Mouse (Mus musculus): Measurements from ENCODE around the gene Krtap4-8. TPM values are rescaled to one million over a fixed set of nuclear protein-coding genes. Genes with fewer than 3 reads are reported as not detected.
"Not testable (repeated sequence)": the region's sequence is repeated elsewhere in the genome, so short reads cannot be mapped to it uniquely, and the experiment has no call there.

Krtap4-8 gene
- polyA plus RNA-seq (2015; fragmentation: Nextera tagmentation; extraction: Ambion mirVana), result not detected in 2 replicates

DNA sequence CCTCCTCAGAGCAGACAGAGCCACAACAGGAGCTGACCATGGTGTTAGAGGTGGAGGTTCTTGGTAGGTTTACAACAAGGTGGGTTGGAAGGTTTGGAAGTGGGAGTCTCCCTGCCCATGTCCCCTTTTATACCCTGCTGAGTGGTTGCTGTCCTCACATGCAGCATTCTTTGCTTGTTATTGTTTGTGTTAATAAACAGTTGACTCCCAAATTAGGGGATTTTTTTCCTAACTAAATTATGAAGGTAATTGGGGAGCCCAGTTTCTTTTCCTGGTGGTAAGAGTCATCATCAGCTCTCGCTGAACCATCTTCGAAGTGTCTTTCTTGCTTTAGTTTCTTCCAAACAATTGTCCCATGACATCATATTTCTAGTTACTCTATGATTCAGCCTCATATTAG lies at the start of gene Krtap4-8:
Gene Krtap4-8 (minus strand): TSS at position 101 of the 400 bp plus-strand sequence.
- ATAC-seq (ENCODE audit: low FRiP score, low read depth), result no peak
- Histone ChIP-seq H3K4me1 (replicated peaks) (no peaks in the 10 kb centered on the region), H3K36me3 (no peaks in the 10 kb centered on the region), H3K27ac (replicated peaks) (no peak within 1 kb of the TSS), H3K4me2 (no peak within 1 kb of the TSS), H3K9me3 (no peaks in the 10 kb centered on the region), H3K4me3 (no peak within 1 kb of the TSS), H3K27me3 (no peaks in the 10 kb centered on the region), H3K9ac (no peak within 1 kb of the TSS)
- 99% methylated on average over 2 of the region's 2 CpGs for WGBS

- not testable (repeated sequence) for H3K27me3 ChIP-seq; H3K9me3 ChIP-seq; ATAC-seq (ENCODE audit: low FRiP score, low read depth); H3K27ac ChIP-seq (replicated peaks); H3K4me3 ChIP-seq; H3K36me3 ChIP-seq; H3K4me2 ChIP-seq; H3K9ac ChIP-seq; H3K4me1 ChIP-seq (replicated peaks)
- 90% methylated on average over 2 of the region's 2 CpGs for WGBS
Measured at GRCm38 (mm10) chr11:99815566-99815965, 35.1 kb upstream of the Krtap4-8 start, which contains the start of gene Gm11564. Gene Gm11564 (minus strand): TSS chr11:99815666.

- not testable (repeated sequence) for H3K36me3 ChIP-seq; H3K9me3 ChIP-seq; H3K9ac ChIP-seq; H3K4me1 ChIP-seq (replicated peaks); H3K4me2 ChIP-seq; H3K4me3 ChIP-seq; ATAC-seq (ENCODE audit: low FRiP score, low read depth); H3K27me3 ChIP-seq; H3K27ac ChIP-seq (replicated peaks)
Measured at GRCm38 (mm10) chr11:99809792-99810191, 29.3 kb upstream of the Krtap4-8 start, which contains the start of gene Krtap4-13. Gene Krtap4-13 (minus strand): TSS chr11:99809892.

GRCm38 (mm10) chr11:99804346-99804745 lies 23.8 kb upstream of the Krtap4-8 start, which contains the start of gene Gm11554:
Gene Gm11554 (minus strand): TSS chr11:99804446.
- not testable (repeated sequence) for H3K27me3 ChIP-seq; H3K4me2 ChIP-seq; H3K27ac ChIP-seq (replicated peaks); H3K4me3 ChIP-seq; H3K36me3 ChIP-seq; H3K4me1 ChIP-seq (replicated peaks); ATAC-seq (ENCODE audit: low FRiP score, low read depth); H3K9me3 ChIP-seq; H3K9ac ChIP-seq
- WGBS, result no CpG with 5 or more reads among the region's 1 CpGs

DNA sequence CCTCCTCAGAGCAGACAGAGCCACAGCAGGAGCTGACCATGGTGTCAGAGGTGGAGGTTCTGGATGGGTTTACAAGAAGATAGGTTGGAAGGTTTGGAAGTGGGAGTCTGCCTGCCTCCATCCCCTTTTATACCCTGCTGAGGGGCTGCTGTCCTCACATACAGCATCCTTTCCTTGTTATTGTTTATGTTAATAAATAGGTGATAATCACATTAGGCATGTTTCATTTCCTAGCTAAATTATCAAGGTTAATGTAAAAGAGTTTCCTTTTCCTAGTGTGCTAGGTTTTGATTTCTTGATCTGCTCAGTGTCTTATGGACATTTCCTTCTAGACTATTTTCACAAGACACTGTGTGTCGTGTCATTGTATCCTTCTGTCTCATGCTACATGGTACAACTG lies 18.3 kb upstream of the Krtap4-8 start, which contains the start of gene Gm11569:
Gene Gm11569 (minus strand): TSS at position 101 of the 400 bp plus-strand sequence.
- ATAC-seq (ENCODE audit: low FRiP score, low read depth); H3K9me3 ChIP-seq; H3K4me2 ChIP-seq; H3K9ac ChIP-seq; H3K36me3 ChIP-seq; H3K4me3 ChIP-seq; H3K27ac ChIP-seq (replicated peaks); H3K27me3 ChIP-seq; H3K4me1 ChIP-seq (replicated peaks): not testable (repeated sequence)
- no CpG with 5 or more reads among the region's 1 CpGs for WGBS

- Histone ChIP-seq H3K27ac (replicated peaks) (no peak within 1 kb of the TSS), H3K9ac (no peak within 1 kb of the TSS), H3K4me1 (replicated peaks) (no peaks in the 10 kb centered on the region), H3K4me3 (no peak within 1 kb of the TSS), H3K9me3 (no peaks in the 10 kb centered on the region), H3K4me2 (no peak within 1 kb of the TSS), H3K36me3 (no peaks in the 10 kb centered on the region), H3K27me3 (no peaks in the 10 kb centered on the region)
- 86% methylated on average over 2 of the region's 2 CpGs for WGBS
- no peak for ATAC-seq (ENCODE audit: low FRiP score, low read depth)
Measured at GRCm38 (mm10) chr11:99793367-99793766, 12.9 kb upstream of the Krtap4-8 start, which contains the start of gene Gm11596. Gene Gm11596 (minus strand): TSS chr11:99793467.

DNA sequence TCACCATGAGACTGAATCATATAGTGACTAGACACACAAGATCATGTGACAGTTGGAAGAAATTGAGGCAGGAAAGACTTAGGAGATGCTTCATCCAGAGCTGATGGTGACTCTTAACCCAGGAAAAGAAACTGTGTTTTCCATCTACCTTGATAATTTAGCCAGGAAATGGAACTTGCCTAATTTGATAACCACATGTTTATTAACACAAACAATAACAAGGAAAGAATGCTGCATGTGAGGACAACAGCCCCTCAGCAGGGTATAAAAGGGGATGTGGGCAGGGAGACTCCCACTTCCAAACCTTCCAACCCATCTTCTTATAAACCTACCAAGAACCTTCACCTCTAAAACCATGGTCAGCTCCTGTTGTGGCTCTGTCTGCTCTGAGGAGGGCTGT lies 4.4 kb upstream of the Krtap4-8 start, which contains the start of gene Krtap4-9:
Gene Krtap4-9 (plus strand): TSS at position 301 of the 400 bp plus-strand sequence.
- H3K9ac ChIP-seq; H3K27me3 ChIP-seq; H3K9me3 ChIP-seq; H3K36me3 ChIP-seq; H3K4me3 ChIP-seq; H3K4me2 ChIP-seq; H3K4me1 ChIP-seq (replicated peaks); ATAC-seq (ENCODE audit: low FRiP score, low read depth); H3K27ac ChIP-seq (replicated peaks): not testable (repeated sequence)

DNA sequence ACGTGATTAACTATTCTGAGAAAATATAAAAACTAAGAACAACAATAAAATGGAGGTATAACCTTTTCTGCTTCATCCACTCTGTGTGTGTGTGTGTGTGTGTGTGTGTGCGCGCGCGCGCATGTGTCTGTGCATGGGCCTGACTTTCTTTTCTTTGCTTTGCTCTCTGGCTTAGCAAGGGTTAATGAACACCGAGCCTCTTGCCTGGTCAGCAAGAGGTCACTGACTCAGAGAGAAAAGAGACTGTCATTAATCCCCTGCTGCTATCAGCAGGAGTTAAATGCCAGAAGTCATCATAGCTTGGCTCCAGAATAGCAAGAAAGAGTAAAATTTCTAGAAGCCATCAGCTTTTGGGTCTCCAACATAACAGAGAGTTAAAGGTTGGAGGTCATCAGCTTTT lies 2.1 kb downstream of the Krtap4-8 start:
- H3K4me3 ChIP-seq, result no peak overlapping the region
- no peak overlapping the region for H3K4me2 ChIP-seq
- H3K36me3 ChIP-seq, result no peaks in the 10 kb centered on the region
- H3K27me3 ChIP-seq, result no peaks in the 10 kb centered on the region
- 43% methylated on average over 7 of the region's 7 CpGs for WGBS
- no peak overlapping the region for H3K9ac ChIP-seq
- H3K27ac ChIP-seq (replicated peaks), result no peak overlapping the region
- ATAC-seq (ENCODE audit: low FRiP score, low read depth), result no peak
- no peaks in the 10 kb centered on the region for H3K9me3 ChIP-seq
- H3K4me1 ChIP-seq (replicated peaks), result no peaks in the 10 kb centered on the region

GRCm38 (mm10) chr11:99772813-99773212 lies 7.7 kb downstream of the Krtap4-8 start, which contains the start of gene Gm11595:
Gene Gm11595 (minus strand): TSS chr11:99772913.
- H3K4me3 ChIP-seq; H3K4me1 ChIP-seq (replicated peaks); H3K9me3 ChIP-seq; H3K27me3 ChIP-seq; H3K27ac ChIP-seq (replicated peaks); H3K9ac ChIP-seq; ATAC-seq (ENCODE audit: low FRiP score, low read depth); H3K4me2 ChIP-seq; H3K36me3 ChIP-seq: not testable (repeated sequence)

DNA sequence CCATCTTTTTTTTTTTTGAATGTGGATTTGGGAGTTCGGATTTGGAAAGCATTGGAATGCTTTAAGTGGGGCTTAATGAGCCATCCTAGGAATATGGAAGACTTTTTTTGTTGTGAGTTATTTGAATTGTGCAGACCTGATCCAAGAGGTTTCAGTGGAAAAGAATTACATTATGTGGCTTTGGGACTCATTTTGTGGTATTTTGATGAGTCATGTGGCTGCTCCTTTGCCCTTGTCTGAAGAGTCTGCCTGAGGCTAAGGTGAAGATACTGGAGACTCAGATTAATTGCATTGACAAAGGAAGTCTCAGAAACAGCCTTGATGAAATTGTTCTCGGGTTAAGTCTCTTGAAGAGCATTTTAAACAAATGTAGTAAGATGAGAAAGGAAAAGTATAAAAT lies 12.1 kb downstream of the Krtap4-8 start:
- H3K36me3 ChIP-seq, result no peaks in the 10 kb centered on the region
- no peak overlapping the region for H3K27ac ChIP-seq (replicated peaks)
- no peak overlapping the region for H3K4me3 ChIP-seq
- no peak overlapping the region for H3K4me2 ChIP-seq
- no peaks in the 10 kb centered on the region for H3K9me3 ChIP-seq
- 82% methylated on average over 2 of the region's 2 CpGs for WGBS
- H3K4me1 ChIP-seq (replicated peaks), result no peaks in the 10 kb centered on the region
- no peaks in the 10 kb centered on the region for H3K27me3 ChIP-seq
- H3K9ac ChIP-seq, result no peak overlapping the region
- no peak for ATAC-seq (ENCODE audit: low FRiP score, low read depth)

- no peaks in the 10 kb centered on the region for H3K9me3 ChIP-seq
- WGBS, result 96% methylated on average over 1 of the region's 1 CpGs
- no peaks in the 10 kb centered on the region for H3K4me1 ChIP-seq (replicated peaks)
- no peaks in the 10 kb centered on the region for H3K27me3 ChIP-seq
- H3K36me3 ChIP-seq, result no peaks in the 10 kb centered on the region
- ATAC-seq (ENCODE audit: low FRiP score, low read depth), result no peak
- no peak overlapping the region for H3K4me3 ChIP-seq
- no peak overlapping the region for H3K9ac ChIP-seq
- H3K4me2 ChIP-seq, result no peak overlapping the region
- no peak overlapping the region for H3K27ac ChIP-seq (replicated peaks)
Measured at GRCm38 (mm10) chr11:99758877-99759276, 21.6 kb downstream of the Krtap4-8 start.

- no peak for ATAC-seq (ENCODE audit: low FRiP score, low read depth)
- 93% methylated on average over 3 of the region's 3 CpGs for WGBS
- H3K9ac ChIP-seq, result no peak overlapping the region
Measured at GRCm38 (mm10) chr11:99743985-99744384, 36.5 kb downstream of the Krtap4-8 start.

DNA sequence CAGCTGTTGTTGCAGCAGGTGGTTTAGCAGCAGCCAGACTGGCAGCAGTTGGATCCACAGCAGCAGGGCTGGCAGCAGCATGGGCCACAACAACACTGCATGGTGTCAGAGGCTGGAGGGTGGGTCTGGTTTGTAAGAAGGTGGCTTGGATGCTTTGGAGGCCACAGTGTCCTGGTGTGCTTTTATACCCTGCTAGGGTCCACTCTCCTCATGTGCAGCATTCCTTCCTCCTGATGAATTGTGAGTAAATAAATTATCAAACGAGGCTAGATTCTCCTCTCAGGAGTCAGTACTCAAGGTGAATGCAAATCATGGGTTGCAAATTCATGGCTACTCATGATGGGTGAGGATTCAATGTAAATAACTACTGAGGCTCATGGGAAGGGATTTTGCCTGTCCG lies 46.3 kb downstream of the Krtap4-8 start, which contains the start of gene Gm14180:
Gene Gm14180 (minus strand): TSS at position 101 of the 400 bp plus-strand sequence.
- WGBS, result 48% methylated on average over 2 of the region's 2 CpGs
- ATAC-seq (ENCODE audit: low FRiP score, low read depth), result no peak

More at GRCm38 (mm10) chr11:99743985-99744384, 36.5 kb downstream of the Krtap4-8 start:
- Histone ChIP-seq H3K36me3 (no peaks in the 10 kb centered on the region), H3K27me3 (no peaks in the 10 kb centered on the region), H3K9me3 (no peaks in the 10 kb centered on the region), H3K4me3 (no peak overlapping the region), H3K27ac (replicated peaks) (no peak overlapping the region), H3K4me2 (no peak overlapping the region), H3K4me1 (replicated peaks) (no peaks in the 10 kb centered on the region)

More for the DNA sequence above, 46.3 kb downstream of the Krtap4-8 start, which contains the start of gene Gm14180:
- Histone ChIP-seq H3K27ac (replicated peaks) (no peak within 1 kb of the TSS), H3K36me3 (no peaks in the 10 kb centered on the region), H3K4me1 (replicated peaks) (no peaks in the 10 kb centered on the region), H3K9me3 (no peaks in the 10 kb centered on the region), H3K4me3 (no peak within 1 kb of the TSS), H3K27me3 (no peaks in the 10 kb centered on the region), H3K9ac (no peak within 1 kb of the TSS), H3K4me2 (no peak within 1 kb of the TSS)

Measured in hindbrain, embryonic 15.5 days (tissue).